Mouse (Mus musculus) heart, postnatal 25 days (tissue): ENCODE data around the gene Spata13. TPM values are rescaled to one million over a fixed set of nuclear protein-coding genes. Genes with fewer than 3 reads are reported as not detected.

Experiments used
- DNase-seq: peaks from one replicate; pipeline ENCODE4 v3.0.0; 2022; ENCODE audit warnings: low spot score
- intact Hi-C: fragments of 180-260 bp; cut with DNase I; formaldehyde crosslinking; loops from one replicate; pipeline ENCODE4 v1.15.1; 2025
- total RNA-seq, 2 experiments: library from RNA; stranded (reverse); gene quantifications; 2 replicates each; pipeline ENCODE4 v1.2.3; 2021

Gene Spata13
- total RNA-seq, 2 experiments from 2014 or later, result 17.3 to 18.2 TPM

DNA sequence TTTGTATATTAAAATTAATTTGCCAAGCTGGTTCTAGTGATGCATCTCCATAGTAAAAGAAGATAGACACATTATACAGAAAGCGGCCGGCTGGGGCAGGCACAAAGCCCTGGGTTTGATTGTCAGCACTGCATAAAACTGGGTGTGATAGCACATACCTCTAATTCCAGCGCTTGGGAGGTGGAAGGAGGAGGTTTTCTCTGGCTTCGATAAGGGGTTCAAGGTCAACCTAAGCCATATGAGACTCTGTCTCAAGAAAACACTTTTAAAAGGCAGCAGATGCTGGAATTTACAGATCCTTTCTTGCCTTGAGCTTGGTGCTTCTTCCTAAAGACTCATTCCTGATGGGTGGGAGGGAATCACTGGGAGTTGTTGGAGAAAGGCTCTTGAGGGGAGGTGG lies 130.7 kb downstream of the Spata13 start:
- intact Hi-C loops, result no loop called here
- DNase-seq, result no peak

DNA sequence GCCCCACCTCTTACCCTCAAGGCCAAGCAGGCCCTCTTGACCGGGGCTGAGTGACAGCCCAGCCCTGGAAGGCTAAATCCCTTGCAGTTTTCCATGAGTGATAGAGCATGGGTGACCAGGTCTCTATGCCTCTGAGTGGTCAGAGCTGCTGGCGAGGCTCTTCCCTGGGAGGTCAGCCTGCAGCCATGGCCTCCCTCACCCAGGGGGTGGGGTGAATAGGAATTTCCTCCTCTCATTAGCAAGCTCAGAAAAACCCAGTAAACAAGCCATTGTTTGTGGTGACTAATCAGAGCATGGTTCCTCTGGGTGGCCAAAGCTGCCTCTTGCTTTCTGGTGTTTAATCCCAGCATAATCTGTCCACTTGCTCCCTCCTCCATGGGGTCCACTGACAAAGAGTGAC lies 131.2 kb downstream of the Spata13 start:
- peak; percentile 52 for DNase-seq
- intact Hi-C loops, result no loop called here

DNA sequence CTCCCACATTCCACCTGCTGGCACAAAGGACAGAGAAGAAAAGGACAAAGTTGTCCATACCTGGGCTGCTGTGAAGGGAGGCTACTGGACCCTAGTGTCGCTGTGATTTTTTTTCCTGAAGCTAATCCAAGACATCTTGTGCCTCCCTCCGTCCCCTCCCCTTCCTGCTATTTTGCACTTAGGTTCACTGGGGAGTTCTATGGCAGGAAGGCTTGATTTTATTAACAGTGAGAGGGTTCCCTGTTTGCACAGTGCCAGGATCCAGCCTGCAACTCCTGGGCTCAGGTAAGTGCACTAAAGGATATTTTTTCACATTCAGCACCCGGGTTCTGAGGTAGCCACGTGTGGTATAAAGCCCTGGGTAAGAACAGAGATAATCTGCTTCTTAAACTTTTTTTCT lies 134.1 kb downstream of the Spata13 start, which contains the start of gene C1qtnf9:
TSS of gene C1qtnf9 (plus strand) at position 251 of the 400 bp plus-strand sequence.
- DNase-seq, result no peak
- intact Hi-C loops, result no loop called here

DNA sequence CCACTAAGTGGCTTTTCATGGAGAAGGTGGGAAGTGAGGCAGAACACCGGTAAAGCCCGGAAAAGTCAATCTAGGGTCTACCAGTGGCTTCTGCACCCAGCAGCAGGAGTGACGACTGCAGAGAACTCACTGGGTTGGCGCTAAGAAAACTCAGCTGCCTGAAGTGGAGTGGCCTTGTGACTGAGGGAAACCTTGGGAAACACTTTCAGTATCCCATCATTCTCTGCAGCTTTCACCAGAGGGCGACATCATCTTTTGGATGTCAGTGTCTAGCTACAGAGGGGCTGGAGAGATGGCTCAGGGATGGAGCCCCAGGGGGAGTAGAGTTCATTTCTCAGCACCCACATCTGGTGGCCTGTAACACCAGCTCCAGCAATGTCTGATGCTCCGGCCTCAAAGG lies 135.5 kb downstream of the Spata13 start:
- DNase-seq, result no peak
- intact Hi-C loops, result no loop called here

- intact Hi-C loops, result loop anchor here (2.0 kb wide), 2 partner anchors 38 to 244 kb away; no protein-coding TSS in a partner anchor
- DNase-seq, result no peak
Measured at GRCm38 (mm10) chr14:60770594-60770993, 136.8 kb downstream of the Spata13 start.

- no peak for DNase-seq
- intact Hi-C loops, result loop anchor here (1.0 to 2.0 kb wide), 3 partner anchors 38 to 244 kb away; no protein-coding TSS in a partner anchor
Measured at GRCm38 (mm10) chr14:60771057-60771456, 137.3 kb downstream of the Spata13 start.

DNA sequence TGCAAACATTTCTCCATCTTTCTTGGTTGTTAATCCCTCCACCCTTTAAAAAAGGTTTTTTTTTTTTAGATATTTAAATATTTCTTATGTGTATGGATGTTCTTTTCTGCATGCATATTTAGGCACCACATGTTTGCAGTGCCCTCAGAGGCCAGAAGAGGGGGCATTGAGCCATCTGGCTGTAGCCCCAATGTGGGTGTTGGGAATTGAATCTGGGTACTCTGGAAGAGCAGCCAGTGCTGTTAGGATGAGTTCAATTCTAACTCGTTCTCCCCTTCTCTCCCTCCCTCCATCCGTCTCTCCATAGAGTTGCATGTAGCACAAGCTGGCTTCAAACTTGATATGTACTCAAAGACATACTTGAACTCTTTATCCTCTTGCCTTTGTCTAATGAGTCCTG lies 139.7 kb downstream of the Spata13 start:
- intact Hi-C loops, result no loop called here
- no peak for DNase-seq

DNA sequence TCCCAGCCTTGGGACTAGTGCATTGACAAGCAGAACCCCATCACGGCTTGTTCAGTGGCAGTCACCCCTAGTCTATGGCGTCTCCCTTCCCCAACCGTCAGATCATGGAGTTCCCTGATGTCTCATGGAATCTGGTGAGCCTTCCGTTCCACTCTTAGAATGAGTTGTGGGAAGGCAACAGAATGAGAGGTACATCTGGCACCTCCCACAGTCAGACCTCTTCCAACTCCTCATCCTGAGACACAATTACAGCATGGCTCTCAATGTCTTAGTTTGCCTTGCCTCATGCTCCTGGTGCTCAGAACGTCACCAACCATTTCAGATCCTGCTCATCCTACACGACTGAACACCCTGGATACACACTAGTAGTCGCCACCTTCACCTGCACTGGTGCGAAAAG lies 142.7 kb downstream of the Spata13 start:
- no peak for DNase-seq
- intact Hi-C loops, result no loop called here

- intact Hi-C loops, result no loop called here
- DNase-seq, result no peak
Measured at GRCm38 (mm10) chr14:60777485-60777919, 143.7 kb downstream of the Spata13 start.

GRCm38 (mm10) chr14:60779198-60779597 lies 145.4 kb downstream of the Spata13 start:
- DNase-seq, result no peak
- intact Hi-C loops, result no loop called here

- intact Hi-C loops, result no loop called here
Measured at GRCm38 (mm10) chr14:60782121-60782656, 148.4 kb downstream of the Spata13 start.

GRCm38 (mm10) chr14:60783196-60783595 lies 149.4 kb downstream of the Spata13 start:
- intact Hi-C loops, result no loop called here

More at GRCm38 (mm10) chr14:60782121-60782656, 148.4 kb downstream of the Spata13 start:
- no peak for DNase-seq

DNA sequence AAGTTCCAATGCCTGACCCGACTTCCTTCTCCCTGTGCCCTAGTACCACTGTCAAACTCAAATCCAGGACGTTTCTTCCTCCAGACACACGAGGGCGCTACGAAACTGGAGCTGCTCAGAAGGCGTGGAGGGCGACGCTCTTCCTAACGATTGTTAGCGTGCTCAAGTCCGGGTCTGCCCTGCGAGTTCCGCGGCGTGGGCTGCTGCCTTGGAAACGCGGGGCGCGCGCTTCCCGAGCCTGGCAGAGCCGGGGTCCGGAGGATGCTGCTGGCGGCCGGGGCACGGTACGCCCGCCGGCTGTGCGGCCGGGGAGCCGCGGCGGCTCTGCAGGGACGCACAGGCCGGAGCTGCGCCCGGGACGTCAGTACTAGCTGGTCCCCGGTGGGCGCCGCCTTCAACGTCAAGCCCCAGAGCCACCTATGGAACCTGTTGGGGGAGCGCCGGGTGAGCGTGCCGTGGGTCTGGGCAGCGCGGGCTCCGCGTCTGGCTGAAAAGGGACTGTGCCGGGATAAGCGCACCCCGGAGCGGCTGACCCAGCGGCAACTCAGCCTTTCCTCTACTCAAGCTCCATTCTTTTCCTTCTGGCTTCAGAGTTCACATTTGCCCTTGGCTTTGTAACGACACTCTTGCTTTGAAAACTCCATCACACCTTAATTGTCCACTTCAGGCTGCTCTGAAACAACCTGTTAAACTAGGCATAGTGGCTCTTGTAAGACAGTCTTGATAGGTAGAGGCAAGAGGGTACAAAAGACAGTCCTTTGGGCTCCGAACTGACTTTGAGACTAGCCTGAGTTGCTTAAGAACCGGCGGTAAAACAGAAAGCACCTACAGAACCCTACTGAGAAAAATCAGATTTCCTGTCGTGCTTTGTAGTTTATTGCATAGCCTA lies 150.9 kb downstream of the Spata13 start, which contains the start of gene Mipep:
TSS of gene Mipep (plus strand) at position 147 of the 889 bp plus-strand sequence.
- intact Hi-C loops, result no loop called here

More at GRCm38 (mm10) chr14:60783196-60783595, 149.4 kb downstream of the Spata13 start:
- no peak for DNase-seq

GRCm38 (mm10) chr14:60790103-60790502 lies 156.3 kb downstream of the Spata13 start:
- DNase-seq, result no peak
- intact Hi-C loops, result no loop called here

More for the DNA sequence above, 150.9 kb downstream of the Spata13 start, which contains the start of gene Mipep:
- peak; percentile 42 for DNase-seq

- intact Hi-C loops, result no loop called here
- DNase-seq, result no peak
Measured at GRCm38 (mm10) chr14:60796600-60797322, 163.0 kb downstream of the Spata13 start.

DNA sequence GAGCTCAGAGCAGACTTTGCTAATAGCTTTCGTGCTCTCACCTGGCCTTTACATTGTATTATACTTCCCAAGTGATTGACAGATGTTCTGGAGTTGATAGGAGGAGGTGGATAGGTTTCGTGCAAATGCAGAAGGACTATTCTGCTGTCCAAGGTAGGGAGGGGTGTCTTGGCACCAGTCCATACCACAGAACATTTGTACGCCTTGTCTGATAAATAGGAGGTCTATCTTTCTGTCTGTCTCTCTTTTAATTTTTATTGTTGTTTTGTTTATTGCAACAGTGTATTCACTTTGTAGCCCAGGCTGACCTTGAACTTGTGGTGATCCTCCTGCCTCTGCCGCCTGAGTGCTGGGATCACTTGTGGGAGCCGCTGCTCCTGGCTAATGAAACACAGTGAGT lies 163.8 kb downstream of the Spata13 start:
- intact Hi-C loops, result no loop called here

DNA sequence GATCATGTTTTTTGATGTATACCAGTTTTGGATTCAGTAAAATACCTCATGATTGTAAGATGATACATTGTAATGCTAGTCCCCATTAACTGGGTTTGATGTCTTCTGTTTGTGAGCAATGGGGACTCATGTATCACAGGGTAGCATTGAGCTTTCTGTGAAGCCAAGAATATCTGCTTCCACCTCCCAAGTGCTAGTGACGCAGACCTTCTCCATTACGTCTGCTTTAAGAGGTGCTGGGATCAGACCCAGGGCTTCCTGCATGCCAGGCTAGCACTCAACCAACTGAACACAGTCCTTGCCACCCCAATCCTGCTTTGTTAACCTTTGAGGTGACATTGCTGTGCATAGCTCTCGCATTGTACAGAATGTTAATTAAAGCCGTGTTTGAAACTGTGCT lies 164.9 kb downstream of the Spata13 start:
- intact Hi-C loops, result loop anchor here (1.0 to 2.0 kb wide), 3 partner anchors 288 to 496 kb away; no protein-coding TSS in a partner anchor
- DNase-seq, result no peak

More for the DNA sequence above, 163.8 kb downstream of the Spata13 start:
- no peak for DNase-seq

DNA sequence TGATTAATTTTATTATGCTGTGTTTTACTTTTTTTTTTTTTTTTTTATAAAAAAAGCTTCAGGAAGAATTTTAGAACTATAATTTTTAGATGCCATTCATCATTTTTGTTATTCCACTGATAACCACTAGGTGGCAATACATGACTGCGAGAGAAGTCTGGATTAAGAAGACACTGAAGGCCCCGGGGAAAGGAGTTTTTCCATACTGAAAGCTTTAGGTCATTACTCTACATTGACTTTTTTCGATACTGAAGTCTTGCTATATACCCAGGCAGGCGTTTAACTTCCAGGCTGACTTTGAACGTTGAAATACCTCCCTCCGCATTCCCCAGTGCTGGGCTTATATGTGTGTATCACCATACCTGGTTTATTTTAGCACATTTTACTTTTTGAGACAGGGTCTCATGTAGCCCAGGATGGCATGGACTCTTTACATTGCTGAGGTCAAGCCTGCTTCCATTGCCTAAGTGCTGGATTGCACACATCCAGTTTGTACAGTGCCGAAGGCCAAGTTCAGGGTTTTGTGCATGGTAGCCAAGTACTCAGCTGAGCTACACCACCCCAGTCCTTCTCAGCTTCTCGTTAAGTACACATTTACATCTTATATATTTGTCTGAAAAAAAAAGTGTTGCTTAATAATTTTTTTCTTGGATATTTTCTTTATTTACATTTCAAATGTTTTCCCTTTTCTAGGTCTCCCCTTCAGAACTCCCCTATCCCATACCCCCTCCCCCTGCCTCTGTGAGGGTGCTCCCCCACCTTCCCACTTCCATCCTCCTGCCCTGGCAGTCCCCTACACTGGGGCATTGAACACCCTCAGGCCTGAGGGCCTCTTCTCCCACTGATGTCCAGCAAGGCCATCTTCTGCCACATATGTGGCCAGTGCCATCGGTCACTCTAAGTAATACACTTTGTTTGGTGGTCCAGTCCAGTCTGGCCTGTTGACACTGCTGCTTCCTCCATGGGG lies 166.2 kb downstream of the Spata13 start:
- no peak for DNase-seq
- intact Hi-C loops, result loop anchor here (1.0 to 2.0 kb wide), 3 partner anchors 287 to 494 kb away; no protein-coding TSS in a partner anchor

- DNase-seq, result no peak
- intact Hi-C loops, result no loop called here
Measured at GRCm38 (mm10) chr14:60802026-60802425, 168.2 kb downstream of the Spata13 start.
